Mouse (Mus musculus): ENCODE measurements around the gene Gm20708. TPM values are rescaled to one million over a fixed set of nuclear protein-coding genes. Genes with fewer than 3 reads are reported as not detected.

Gm20708 gene
- polyA plus RNA-seq, 1 experiment from 2014 or later: 0.41 TPM

DNA sequence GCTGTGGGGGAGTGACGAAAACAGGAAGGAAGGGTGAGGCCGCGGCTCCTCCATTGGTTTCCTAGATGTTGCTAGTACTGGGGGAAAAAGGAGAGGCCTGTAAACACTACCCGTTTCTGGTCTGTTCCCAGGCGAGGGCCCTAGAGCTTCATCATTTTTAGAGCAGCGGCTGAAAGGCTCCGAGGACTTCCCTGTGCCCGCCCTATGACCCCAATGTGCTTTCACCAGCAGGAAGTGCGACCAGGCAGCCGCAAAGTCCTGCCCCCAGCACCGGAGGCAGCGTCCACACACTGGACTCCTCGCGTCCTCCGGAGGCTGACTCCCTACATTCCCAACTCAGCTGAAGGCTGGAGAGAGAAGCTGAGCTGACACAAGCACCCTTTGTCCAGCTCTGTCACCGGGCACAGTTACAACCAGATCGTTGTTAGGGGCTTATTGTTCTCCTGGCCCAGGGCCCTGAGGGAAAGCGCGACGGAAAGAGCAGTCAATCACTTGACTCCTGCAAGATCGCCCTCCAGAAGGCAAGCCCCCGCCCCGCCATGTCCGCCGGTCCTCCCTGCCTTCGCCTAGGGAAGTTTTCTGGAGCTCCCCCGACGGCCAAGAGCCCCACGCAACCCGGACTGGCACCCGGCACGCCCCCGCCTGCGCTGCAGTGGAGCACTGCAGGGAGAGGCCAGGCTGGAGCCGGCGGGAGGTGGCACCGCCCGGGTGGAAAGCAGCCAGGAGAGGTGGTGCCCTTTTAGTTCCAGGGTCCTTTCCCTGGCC is 29.9 kb upstream of the Gm20708 start:
- 5% methylated on average over 34 of the region's 38 CpGs for WGBS
- Histone ChIP-seq H3K27me3 (replicated peaks; ENCODE audit: control insufficient read depth, insufficient read depth, low read length) (peaks cover 44% of the 10 kb centered on the region), H3K4me2 (ENCODE audit: low read length) (peak overlapping the region; percentile 48), H3K4me3 (ENCODE audit: low read depth, low read length) (peak overlapping the region; percentile 22), H3K27ac (ENCODE audit: low read depth, low read length) (0 out of 2 replicates have a peak overlapping the region, but pooled peaks have one; percentile 6), H3K9ac (ENCODE audit: low read length) (peak overlapping the region; percentile 43), H3K9me3 (replicated peaks; ENCODE audit: control insufficient read depth, low read length) (no peaks in the 10 kb centered on the region), H3K36me3 (ENCODE audit: control insufficient read depth, insufficient read depth, low read length) (no peaks in the 10 kb centered on the region), H3K4me1 (ENCODE audit: control insufficient read depth, insufficient read depth, low read length) (peaks cover 6% of the 10 kb centered on the region)
- ATAC-seq: peak; percentile 37; the same call in 1 of the 2 replicates
- DNase-seq (ENCODE audit: low spot score): peak; percentile 51

DNA sequence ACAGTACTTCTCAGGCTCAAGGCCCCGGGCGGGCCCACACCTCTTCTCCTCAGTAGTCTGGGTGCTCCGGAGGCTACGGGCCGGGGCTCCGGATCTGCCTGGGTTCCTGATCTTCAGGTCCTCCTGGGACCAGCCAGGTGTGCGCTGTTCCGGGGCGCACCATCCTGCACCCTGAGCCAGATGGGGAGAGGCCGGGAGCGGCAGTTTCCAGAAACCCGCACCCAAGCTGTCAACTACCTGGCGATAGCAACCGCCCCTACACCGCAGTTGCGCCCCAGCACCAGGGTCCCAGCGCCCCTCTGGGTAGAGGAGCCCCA is 29.3 kb upstream of the Gm20708 start:
- WGBS: 3% methylated on average over 15 of the region's 17 CpGs
- Histone ChIP-seq H3K4me1 (ENCODE audit: control insufficient read depth, insufficient read depth, low read length) (peaks cover 6% of the 10 kb centered on the region), H3K36me3 (ENCODE audit: control insufficient read depth, insufficient read depth, low read length) (no peaks in the 10 kb centered on the region), H3K9me3 (replicated peaks; ENCODE audit: control insufficient read depth, low read length) (no peaks in the 10 kb centered on the region), H3K27ac (ENCODE audit: low read depth, low read length) (0 out of 2 replicates have a peak overlapping the region, but pooled peaks have one; percentile 6), H3K9ac (ENCODE audit: low read length) (peak overlapping the region; percentile 43; the same call in 1 of the 2 replicates), H3K4me2 (ENCODE audit: low read length) (peak overlapping the region; percentile 48), H3K4me3 (ENCODE audit: low read depth, low read length) (peak overlapping the region; percentile 22), H3K27me3 (replicated peaks; ENCODE audit: control insufficient read depth, insufficient read depth, low read length) (peaks cover 44% of the 10 kb centered on the region)
- DNase-seq (ENCODE audit: low spot score) (no peak), ATAC-seq (no peak)

DNA sequence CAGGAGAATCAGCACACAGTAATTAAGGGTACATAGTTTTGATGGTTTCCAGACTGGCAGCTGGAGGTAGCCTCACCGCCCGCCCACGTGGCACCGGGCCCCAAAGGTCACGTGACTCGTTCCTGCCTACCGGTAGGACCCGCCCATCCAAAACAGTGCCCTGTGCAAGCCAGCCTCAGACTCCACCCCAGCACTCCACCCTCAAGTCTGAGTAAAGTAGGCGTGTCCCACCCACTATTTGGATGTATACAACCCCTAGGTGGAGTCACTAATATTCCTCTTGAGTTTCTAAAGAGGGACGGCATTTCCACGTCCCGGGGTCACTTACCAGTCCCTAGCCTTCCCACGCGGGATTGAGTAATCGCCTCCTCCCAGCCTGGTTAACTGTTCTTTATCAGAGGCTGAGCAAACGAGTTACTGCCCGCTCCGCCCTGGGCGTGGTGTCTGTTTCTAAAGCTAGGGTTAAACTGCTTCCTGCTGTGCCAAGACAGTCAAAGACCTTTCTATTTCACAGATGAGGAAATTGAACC is 28.8 kb upstream of the Gm20708 start:
- no peak overlapping the region for H3K27ac ChIP-seq (ENCODE audit: low read depth, low read length)
- H3K4me3 ChIP-seq (ENCODE audit: low read depth, low read length): peak overlapping the region; percentile 22; the same call in 1 of the 2 replicates
- WGBS: 3% methylated on average over 19 of the region's 19 CpGs
- DNase-seq (ENCODE audit: low spot score) (peak; percentile 50), ATAC-seq (peak; percentile 24; the same call in 1 of the 2 replicates)
- H3K36me3 ChIP-seq (ENCODE audit: control insufficient read depth, insufficient read depth, low read length): no peaks in the 10 kb centered on the region
- peaks cover 6% of the 10 kb centered on the region for H3K4me1 ChIP-seq (ENCODE audit: control insufficient read depth, insufficient read depth, low read length)
- H3K9me3 ChIP-seq (replicated peaks; ENCODE audit: control insufficient read depth, low read length): no peaks in the 10 kb centered on the region
- no peak overlapping the region for H3K9ac ChIP-seq (ENCODE audit: low read length)
- H3K27me3 ChIP-seq (replicated peaks; ENCODE audit: control insufficient read depth, insufficient read depth, low read length): peaks cover 44% of the 10 kb centered on the region
- peak overlapping the region; percentile 48 for H3K4me2 ChIP-seq (ENCODE audit: low read length)

DNA sequence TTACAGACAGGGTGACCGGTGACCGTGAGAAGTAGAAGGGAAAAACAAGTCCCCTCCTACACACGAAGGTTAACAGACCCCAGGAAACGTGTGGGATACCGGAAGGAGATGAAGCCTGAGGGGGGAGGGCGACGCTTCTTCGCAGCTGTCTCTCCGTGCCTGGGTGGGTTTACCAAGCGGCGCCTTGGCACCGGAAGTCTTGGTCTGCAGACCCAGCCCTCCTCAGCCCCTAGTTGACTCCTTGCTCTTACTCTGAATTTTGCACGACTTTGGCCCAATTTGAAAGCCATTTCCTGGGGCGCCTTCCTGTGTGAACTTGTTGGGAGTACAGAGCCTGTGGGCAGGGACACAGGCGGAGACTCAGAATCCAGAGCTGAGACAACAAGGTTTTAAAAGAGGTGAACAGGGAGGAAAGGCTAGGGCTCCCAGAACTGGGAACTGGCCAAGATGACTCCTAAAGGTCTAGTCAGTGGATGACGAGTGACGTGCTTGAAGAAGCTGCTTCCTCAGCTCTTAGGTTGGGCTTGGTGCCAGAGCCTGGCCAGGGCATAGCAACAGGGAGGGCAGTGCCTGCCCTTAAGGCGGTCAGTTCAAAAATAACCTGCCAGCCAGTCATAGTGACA is 28.2 kb upstream of the Gm20708 start:
- no peak overlapping the region for H3K9ac ChIP-seq (ENCODE audit: low read length)
- 0 out of 2 replicates have a peak overlapping the region, but pooled peaks have one; percentile 5 for H3K27ac ChIP-seq (ENCODE audit: low read depth, low read length)
- H3K36me3 ChIP-seq (ENCODE audit: control insufficient read depth, insufficient read depth, low read length): no peaks in the 10 kb centered on the region
- WGBS: 32% methylated on average over 18 of the region's 18 CpGs
- peaks cover 6% of the 10 kb centered on the region for H3K4me1 ChIP-seq (ENCODE audit: control insufficient read depth, insufficient read depth, low read length)
- peaks cover 44% of the 10 kb centered on the region for H3K27me3 ChIP-seq (replicated peaks; ENCODE audit: control insufficient read depth, insufficient read depth, low read length)
- H3K4me2 ChIP-seq (ENCODE audit: low read length): peak overlapping the region; percentile 18; the same call in 1 of the 2 replicates
- DNase-seq (ENCODE audit: low spot score) (no peak), ATAC-seq (no peak)
- H3K9me3 ChIP-seq (replicated peaks; ENCODE audit: control insufficient read depth, low read length): no peaks in the 10 kb centered on the region
- H3K4me3 ChIP-seq (ENCODE audit: low read depth, low read length): no peak overlapping the region

DNA sequence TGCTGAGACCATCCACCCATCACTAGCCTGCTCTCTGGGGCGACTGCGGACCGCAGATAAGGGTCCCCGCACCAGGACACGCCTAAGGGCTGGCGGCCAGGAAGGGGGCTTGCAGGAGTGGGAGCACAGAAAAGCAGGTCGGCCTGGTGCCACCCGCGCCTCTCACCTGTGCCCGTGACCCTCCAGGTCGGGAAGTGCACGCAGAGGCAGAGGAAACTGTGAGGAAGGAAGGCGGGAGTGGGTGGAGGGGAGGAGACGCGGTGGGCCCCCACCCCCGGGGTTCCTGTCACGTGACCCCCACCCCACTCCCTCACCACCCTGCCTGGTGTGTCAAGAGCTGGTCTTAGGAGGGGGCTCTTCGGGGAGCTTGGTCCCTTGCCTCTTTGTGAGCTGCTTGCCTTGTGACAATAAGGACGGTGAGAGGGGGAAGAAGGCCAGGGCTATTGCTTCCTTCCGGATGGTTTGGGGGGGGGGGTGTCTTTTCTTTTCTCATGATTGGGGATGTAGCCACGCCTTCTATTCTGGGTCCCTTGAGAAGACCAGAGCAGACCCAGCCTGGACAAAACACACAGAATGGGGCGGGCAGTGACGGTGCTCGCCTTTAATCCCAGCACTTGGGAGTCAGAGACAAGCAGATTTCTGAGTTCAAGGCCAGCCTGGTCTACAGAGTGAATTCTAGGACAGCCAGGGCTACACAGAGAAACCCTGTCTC is 27.3 kb upstream of the Gm20708 start, which contains the start of the genes Tmc8 and Tmc6:
Tmc8 (plus strand) TSS at position 84 of the 712 bp plus-strand sequence.
Tmc6 (minus strand) TSS at position 206 of the 712 bp plus-strand sequence.
- Histone ChIP-seq H3K4me1 (ENCODE audit: control insufficient read depth, insufficient read depth, low read length) (peaks cover 6% of the 10 kb centered on the region), H3K9ac (ENCODE audit: low read length) (peak within 1 kb of the TSS; percentile 59), H3K27me3 (replicated peaks; ENCODE audit: control insufficient read depth, insufficient read depth, low read length) (peaks cover 44% of the 10 kb centered on the region), H3K4me2 (ENCODE audit: low read length) (peak within 1 kb of the TSS; percentile 54), H3K36me3 (ENCODE audit: control insufficient read depth, insufficient read depth, low read length) (no peaks in the 10 kb centered on the region), H3K27ac (ENCODE audit: low read depth, low read length) (0 out of 2 replicates have a peak within 1 kb of the TSS, but pooled peaks have one; percentile 5), H3K9me3 (replicated peaks; ENCODE audit: control insufficient read depth, low read length) (no peaks in the 10 kb centered on the region), H3K4me3 (ENCODE audit: low read depth, low read length) (peak within 1 kb of the TSS; percentile 19)
- WGBS: 50% methylated on average over 23 of the region's 24 CpGs
- no peak for DNase-seq (ENCODE audit: low spot score)
- ATAC-seq: no peak

DNA sequence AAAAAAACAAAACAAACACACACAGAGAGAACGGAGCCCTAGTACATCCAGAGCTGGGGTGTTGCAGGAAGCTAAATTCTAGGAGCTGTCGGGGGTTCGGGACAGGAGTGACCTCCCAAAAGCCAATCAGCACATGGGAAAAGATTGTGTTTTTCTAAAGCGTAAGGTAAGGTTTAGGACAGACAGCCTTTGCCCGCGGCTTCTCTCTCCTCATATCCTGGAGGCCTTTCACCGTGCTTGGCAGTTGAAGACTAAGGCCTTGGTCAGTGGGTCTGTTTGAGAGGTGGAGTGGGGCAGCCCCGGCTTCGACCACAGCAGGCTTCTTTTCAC is 26.8 kb upstream of the Gm20708 start:
- DNase-seq (ENCODE audit: low spot score) (no peak), ATAC-seq (no peak)
- Histone ChIP-seq H3K27me3 (replicated peaks; ENCODE audit: control insufficient read depth, insufficient read depth, low read length) (peaks cover 44% of the 10 kb centered on the region), H3K4me1 (ENCODE audit: control insufficient read depth, insufficient read depth, low read length) (peaks cover 6% of the 10 kb centered on the region), H3K36me3 (ENCODE audit: control insufficient read depth, insufficient read depth, low read length) (no peaks in the 10 kb centered on the region), H3K4me3 (ENCODE audit: low read depth, low read length) (peak overlapping the region; percentile 19), H3K9ac (ENCODE audit: low read length) (peak overlapping the region; percentile 59), H3K4me2 (ENCODE audit: low read length) (peak overlapping the region; percentile 54), H3K27ac (ENCODE audit: low read depth, low read length) (no peak overlapping the region), H3K9me3 (replicated peaks; ENCODE audit: control insufficient read depth, low read length) (no peaks in the 10 kb centered on the region)
- 52% methylated on average over 9 of the region's 9 CpGs for WGBS

DNA sequence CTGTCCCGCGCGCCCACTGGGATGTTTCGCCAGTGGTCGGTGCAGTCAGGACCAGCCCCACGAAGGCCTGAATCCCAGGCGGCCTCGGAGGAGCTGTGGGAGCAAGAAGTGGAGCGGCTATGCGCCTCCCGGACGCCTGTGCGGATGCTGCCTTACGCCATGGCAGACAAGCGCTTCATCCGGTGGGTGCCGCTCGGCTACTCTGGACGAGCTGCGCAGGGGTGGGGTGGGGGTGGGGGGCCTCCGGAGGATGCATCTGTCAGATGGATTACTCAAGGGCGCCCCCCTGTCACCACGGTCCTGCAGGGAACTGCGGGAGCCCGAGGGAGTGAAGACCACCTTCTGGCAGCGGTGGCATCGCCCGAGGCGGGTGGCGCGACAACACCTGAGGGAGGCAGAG is 26.4 kb upstream of the Gm20708 start:
- H3K4me2 ChIP-seq (ENCODE audit: low read length): peak overlapping the region; percentile 54
- 3% methylated on average over 31 of the region's 31 CpGs for WGBS
- DNase-seq (ENCODE audit: low spot score) (peak; percentile 75), ATAC-seq (peak; percentile 35; the same call in 1 of the 2 replicates)
- H3K27ac ChIP-seq (ENCODE audit: low read depth, low read length): no peak overlapping the region
- H3K4me1 ChIP-seq (ENCODE audit: control insufficient read depth, insufficient read depth, low read length): peaks cover 6% of the 10 kb centered on the region
- H3K4me3 ChIP-seq (ENCODE audit: low read depth, low read length): peak overlapping the region; percentile 19
- H3K9ac ChIP-seq (ENCODE audit: low read length): peak overlapping the region; percentile 59
- H3K36me3 ChIP-seq (ENCODE audit: control insufficient read depth, insufficient read depth, low read length): no peaks in the 10 kb centered on the region
- no peaks in the 10 kb centered on the region for H3K9me3 ChIP-seq (replicated peaks; ENCODE audit: control insufficient read depth, low read length)
- H3K27me3 ChIP-seq (replicated peaks; ENCODE audit: control insufficient read depth, insufficient read depth, low read length): peaks cover 44% of the 10 kb centered on the region

DNA sequence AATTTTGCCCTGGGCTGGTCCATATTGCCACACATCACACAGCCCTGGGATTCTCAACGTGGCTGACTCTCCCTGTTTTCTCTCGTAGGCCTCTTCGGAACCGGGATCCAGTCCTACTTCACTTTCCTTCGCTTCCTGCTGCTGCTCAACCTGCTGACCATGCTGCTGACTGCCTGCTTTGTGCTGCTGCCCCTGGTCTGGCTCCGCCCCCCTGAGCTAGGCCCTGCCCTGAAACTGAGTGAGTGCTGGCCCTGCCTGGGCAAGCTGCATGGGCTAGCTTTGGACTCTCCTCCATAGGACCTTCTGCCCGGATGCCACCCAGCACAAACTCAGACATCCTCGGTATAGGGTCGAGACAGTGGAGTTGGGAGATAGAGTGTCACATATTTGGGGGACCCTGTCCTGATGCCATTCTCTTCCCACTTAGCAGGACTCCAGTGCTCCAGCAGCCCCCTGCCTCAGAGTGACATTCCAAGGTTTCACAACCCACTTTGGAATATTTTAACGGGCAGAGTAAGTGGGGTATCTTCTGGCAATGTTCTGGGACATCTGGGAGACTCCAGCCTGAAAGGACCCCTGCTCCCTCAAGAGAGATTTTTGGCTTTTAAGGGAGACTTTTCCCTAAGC is 25.7 kb upstream of the Gm20708 start:
- no peak for DNase-seq (ENCODE audit: low spot score)
- Histone ChIP-seq H3K4me3 (ENCODE audit: low read depth, low read length) (no peak overlapping the region), H3K9me3 (replicated peaks; ENCODE audit: control insufficient read depth, low read length) (no peaks in the 10 kb centered on the region), H3K36me3 (ENCODE audit: control insufficient read depth, insufficient read depth, low read length) (no peaks in the 10 kb centered on the region), H3K27me3 (replicated peaks; ENCODE audit: control insufficient read depth, insufficient read depth, low read length) (peaks cover 41% of the 10 kb centered on the region), H3K9ac (ENCODE audit: low read length) (peak overlapping the region; percentile 59), H3K27ac (ENCODE audit: low read depth, low read length) (no peak overlapping the region), H3K4me2 (ENCODE audit: low read length) (peak overlapping the region; percentile 54), H3K4me1 (ENCODE audit: control insufficient read depth, insufficient read depth, low read length) (peaks cover 6% of the 10 kb centered on the region)
- WGBS: 27% methylated on average over 10 of the region's 10 CpGs
- ATAC-seq: no peak

Data from forebrain, embryonic 14.5 days (tissue).